Mouse (Mus musculus): ENCODE results near the gene Nck1.

DNA sequence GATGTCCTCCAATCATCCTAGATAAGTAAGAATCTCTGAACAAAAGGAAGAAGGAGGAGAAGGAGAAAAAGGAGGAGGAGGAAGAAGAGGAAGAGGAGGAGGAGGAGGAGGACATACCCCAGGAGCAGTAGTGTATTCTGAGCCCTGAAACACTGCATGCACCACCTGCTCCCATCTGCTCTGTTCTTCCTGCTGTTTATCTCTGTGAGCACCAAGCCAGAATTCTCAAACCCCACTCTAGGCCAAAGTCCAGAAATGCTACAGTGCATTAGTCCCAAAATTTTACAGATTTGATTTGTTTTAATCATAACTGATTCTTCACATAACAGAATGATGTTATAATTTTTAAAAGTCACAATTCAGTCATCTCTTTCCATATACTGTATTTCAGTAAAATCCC, 13.1 kb upstream of the Nck1 start:
- no peak for TF ChIP-seq CHD1 (IDR thresholded peaks at IDR 0.05; ENCODE audit: low read depth, low read length)
- no peak for TF ChIP-seq IRF4 (IDR thresholded peaks at IDR 0.05; ENCODE audit: low read depth, low read length)
- TF ChIP-seq POLR2AphosphoS2 (IDR thresholded peaks at IDR 0.05; ENCODE audit: low read depth, low read length) = no peak
- no peak for TF ChIP-seq POLR2A (IDR thresholded peaks at IDR 0.05; ENCODE audit: low read depth, low read length)
- no peak for TF ChIP-seq CTCF (conservative IDR thresholded peaks at IDR 0.05 in 1 of 2, IDR thresholded peaks at IDR 0.05 in 1 of 2; ENCODE audit: low read depth in 2 of 2, low read length in 2 of 2)
- no peak for TF ChIP-seq JUND (conservative IDR thresholded peaks at IDR 0.05; ENCODE audit: low read depth, low read length)
- TF ChIP-seq GABPA (IDR thresholded peaks at IDR 0.05; ENCODE audit: insufficient replicate concordance, low read depth, low read length) = no peak
- no peak for TF ChIP-seq ETS1 (conservative IDR thresholded peaks at IDR 0.05; ENCODE audit: low read depth, low read length)
- no peak for TF ChIP-seq MAFK (IDR thresholded peaks at IDR 0.05; ENCODE audit: insufficient replicate concordance, low read length)
- no peak for TF ChIP-seq USF1 (IDR thresholded peaks at IDR 0.05; ENCODE audit: low read depth, low read length)
- no peak for TF ChIP-seq E2F4 (IDR thresholded peaks at IDR 0.05; ENCODE audit: insufficient replicate concordance, low read depth, low read length)
- TF ChIP-seq MAZ (IDR thresholded peaks at IDR 0.05; ENCODE audit: low read depth, low read length) = no peak
- no peak for TF ChIP-seq HCFC1 (IDR thresholded peaks at IDR 0.05; ENCODE audit: low read depth, low read length)
- TF ChIP-seq MXI1 (IDR thresholded peaks at IDR 0.05; ENCODE audit: low read depth, low read length) = no peak
